Mouse (Mus musculus) midbrain, embryonic 11.5 days (tissue): ENCODE measurements around the gene Lce1c. TPM values are rescaled to one million over a fixed set of nuclear protein-coding genes. Genes with fewer than 3 reads are reported as not detected.
"Not testable (repeated sequence)": the region's sequence is repeated elsewhere in the genome, so short reads cannot be mapped to it uniquely, and the experiment has no call there.

Experiments
- ATAC-seq: fragments of 200-750 bp; cut with Nextera tagmentation; 2 replicates; pipeline ENCODE4 v1.8.0; 2017; ENCODE audit warnings: moderate TSS enrichment, moderate library complexity; ENCODE audit not compliant: low FRiP score
- DNase-seq: peaks from one replicate; pipeline ENCODE4 v3.0.0; 2015; ENCODE audit warnings: low spot score; ENCODE audit errors: missing footprints
- H3K27ac ChIP-seq: fragments of 300-500 bp; sonication (generic); 2 replicates; pipeline ENCODE4 v1.5.1; 2014; ENCODE audit warnings: low read depth, low read length
- H3K27me3 ChIP-seq: fragments of 300-500 bp; sonication (generic); 2 replicates; pipeline ENCODE4 v1.6.1; 2014; ENCODE audit warnings: mild to moderate bottlenecking, low read length, moderate library complexity, mixed read lengths; ENCODE audit not compliant: control insufficient read depth, insufficient read depth
- H3K36me3 ChIP-seq: fragments of 300-500 bp; sonication (generic); 2 replicates; pipeline ENCODE4 v1.6.1; 2014; ENCODE audit warnings: mild to moderate bottlenecking, low read length, moderate library complexity, mixed read lengths; ENCODE audit not compliant: control insufficient read depth, insufficient read depth
- H3K4me1 ChIP-seq: fragments of 300-500 bp; sonication (generic); 2 replicates; pipeline ENCODE4 v1.6.1; 2014; ENCODE audit warnings: low read length; ENCODE audit not compliant: control insufficient read depth, insufficient read depth
- H3K4me2 ChIP-seq: fragments of 300-500 bp; sonication (generic); 2 replicates; pipeline ENCODE4 v1.6.1; 2014; ENCODE audit warnings: mild to moderate bottlenecking, moderate library complexity
- H3K4me3 ChIP-seq: fragments of 300-500 bp; sonication (generic); 2 replicates; pipeline ENCODE4 v1.5.1; 2014; ENCODE audit warnings: low read depth, low read length
- H3K9ac ChIP-seq: fragments of 300-500 bp; sonication (generic); 2 replicates; pipeline ENCODE4 v1.6.1; 2014; ENCODE audit warnings: low read length
- H3K9me3 ChIP-seq: fragments of 300-500 bp; sonication (generic); 2 replicates; pipeline ENCODE4 v1.6.1; 2016; ENCODE audit warnings: low read length; ENCODE audit not compliant: control insufficient read depth
- WGBS: fragments of 180-500 bp; shearing (Covaris S2); extraction: QIAGEN DNeasy Blood & Tissue Kit; methylation state at CpG from one replicate; pipeline ENCODE4 v1.1.7; 2014; 5-methylcytosine and 5-hydroxymethylcytosine counted together
- polyA plus RNA-seq: library from polyadenylated mRNA; unstranded; fragments of >200 nt; fragmentation: Nextera tagmentation; extraction: Ambion mirVana; gene quantifications from 2 replicates; pipeline ENCODE4 v1.2.1, GENCODE M21; 2014

The Lce1c gene
- not detected in 2 replicates for polyA plus RNA-seq

- Histone ChIP-seq H3K27me3 (no peaks in the 10 kb centered on the region), H3K4me3 (no peak within 1 kb of the TSS), H3K4me1 (no peaks in the 10 kb centered on the region), H3K36me3 (no peaks in the 10 kb centered on the region), H3K27ac (no peak within 1 kb of the TSS), H3K4me2 (no peak within 1 kb of the TSS), H3K9me3 (no peaks in the 10 kb centered on the region), H3K9ac (no peak within 1 kb of the TSS)
- DNase-seq (no peak), ATAC-seq (no peak)
- WGBS: 86% methylated on average over 4 of the region's 4 CpGs
Measured at GRCm38 (mm10) chr3:92678947-92679346, at the start of gene Lce1c. TSS of gene Lce1c (plus strand) at chr3:92679247.

DNA sequence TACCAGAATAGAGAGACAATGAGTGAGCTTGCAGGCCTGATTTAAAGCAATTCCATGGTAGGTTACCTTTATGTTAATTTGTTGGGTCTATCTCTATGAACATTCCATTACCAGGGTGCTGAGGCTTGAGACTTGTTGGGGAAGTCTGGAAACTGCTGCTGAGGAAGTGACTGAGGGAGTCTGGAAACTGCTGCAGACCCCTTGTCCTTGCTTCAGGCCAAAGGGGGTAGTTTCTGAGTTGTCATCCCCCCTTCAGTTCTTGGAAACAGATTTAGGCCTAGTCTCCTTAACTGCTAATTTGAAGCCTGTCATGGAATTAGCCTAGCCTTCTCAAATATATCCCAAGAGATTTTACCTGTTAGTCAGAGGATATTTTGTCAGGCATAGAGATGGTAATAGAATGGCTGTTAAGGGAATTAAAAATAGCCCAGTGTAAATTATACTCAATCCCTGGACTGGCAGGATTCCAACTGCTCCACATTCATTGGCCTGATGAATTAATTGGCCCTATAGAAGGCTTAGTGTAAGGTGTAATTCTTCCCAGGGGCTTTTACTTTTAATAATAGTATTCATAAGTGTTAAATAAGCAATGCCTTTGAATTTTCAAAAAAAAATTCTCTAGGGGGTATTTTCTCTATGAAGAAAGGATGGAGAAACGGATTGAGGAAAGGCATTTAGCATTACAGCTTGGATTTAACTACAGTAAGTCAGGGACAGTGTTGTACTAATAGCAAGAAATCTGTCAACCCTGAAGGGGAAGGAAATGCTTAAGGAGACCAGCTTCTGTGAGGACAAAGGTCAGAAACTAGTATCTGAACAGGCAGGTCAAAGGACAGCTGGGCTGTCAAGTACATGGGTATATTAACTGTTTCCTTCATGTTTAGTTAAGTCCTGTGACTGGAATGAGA, 41.0 kb upstream of the Lce1c start:
- DNase-seq: no peak
- no peak overlapping the region for H3K4me3 ChIP-seq
- H3K36me3 ChIP-seq: no peaks in the 10 kb centered on the region
- H3K9ac ChIP-seq: no peak overlapping the region
- H3K4me1 ChIP-seq: no peaks in the 10 kb centered on the region
- H3K4me2 ChIP-seq: no peak overlapping the region
- H3K27ac ChIP-seq: no peak overlapping the region
- ATAC-seq: no peak
- no peaks in the 10 kb centered on the region for H3K27me3 ChIP-seq
- H3K9me3 ChIP-seq: no peaks in the 10 kb centered on the region
- WGBS: 78% methylated on average over 1 of the region's 1 CpGs

- Histone ChIP-seq H3K4me2 (no peak overlapping the region), H3K27me3 (no peaks in the 10 kb centered on the region), H3K36me3 (no peaks in the 10 kb centered on the region), H3K27ac (no peak overlapping the region), H3K4me3 (no peak overlapping the region), H3K9ac (no peak overlapping the region), H3K9me3 (no peaks in the 10 kb centered on the region), H3K4me1 (no peaks in the 10 kb centered on the region)
- DNase-seq: no peak
- 81% methylated on average over 3 of the region's 3 CpGs for WGBS
- ATAC-seq: no peak
Measured at GRCm38 (mm10) chr3:92638653-92638991, 40.4 kb upstream of the Lce1c start.

GRCm38 (mm10) chr3:92639854-92640253, 39.2 kb upstream of the Lce1c start:
- no peak overlapping the region for H3K27ac ChIP-seq
- H3K4me1 ChIP-seq: no peaks in the 10 kb centered on the region
- ATAC-seq (no peak), DNase-seq (no peak)
- 92% methylated on average over 15 of the region's 15 CpGs for WGBS
- H3K9ac ChIP-seq: no peak overlapping the region
- H3K9me3 ChIP-seq: no peaks in the 10 kb centered on the region
- H3K4me2 ChIP-seq: no peak overlapping the region
- H3K4me3 ChIP-seq: no peak overlapping the region
- H3K36me3 ChIP-seq: no peaks in the 10 kb centered on the region
- no peaks in the 10 kb centered on the region for H3K27me3 ChIP-seq

GRCm38 (mm10) chr3:92648207-92648606, 30.8 kb upstream of the Lce1c start, which contains the start of gene Lce1a1:
TSS of gene Lce1a1 (minus strand) at chr3:92648307.
- Histone ChIP-seq H3K4me1 (no peaks in the 10 kb centered on the region), H3K27me3 (no peaks in the 10 kb centered on the region), H3K9ac (no peak within 1 kb of the TSS), H3K36me3 (no peaks in the 10 kb centered on the region), H3K9me3 (no peaks in the 10 kb centered on the region), H3K4me2 (no peak within 1 kb of the TSS), H3K4me3 (no peak within 1 kb of the TSS), H3K27ac (no peak within 1 kb of the TSS)
- no peak for ATAC-seq
- DNase-seq: no peak
- WGBS: 93% methylated on average over 1 of the region's 1 CpGs

DNA sequence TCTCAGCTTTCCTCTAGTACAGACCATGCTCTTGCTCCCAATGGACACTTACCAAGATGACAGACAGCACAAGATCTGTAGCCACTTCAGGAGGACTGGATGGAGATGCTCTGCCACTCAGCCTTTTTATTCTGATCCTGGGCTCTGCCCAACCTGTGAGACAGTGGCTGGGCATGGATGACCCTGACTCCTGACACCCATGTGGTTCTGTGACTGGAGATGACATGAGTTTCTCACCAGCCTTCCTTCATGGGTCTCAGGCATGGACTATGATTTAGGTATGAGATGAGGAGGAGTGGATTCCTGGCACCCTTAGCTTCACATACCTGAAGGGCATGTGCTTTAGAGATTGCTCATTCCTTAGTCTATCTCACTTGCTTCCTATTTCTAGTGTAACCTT, 22.2 kb upstream of the Lce1c start, which contains the start of gene Lce1b:
Gene Lce1b (minus strand): TSS at position 101 of the 400 bp plus-strand sequence.
- no peak within 1 kb of the TSS for H3K9ac ChIP-seq
- H3K36me3 ChIP-seq: no peaks in the 10 kb centered on the region
- no peak for ATAC-seq
- DNase-seq: no peak
- H3K27ac ChIP-seq: no peak within 1 kb of the TSS
- H3K4me2 ChIP-seq: no peak within 1 kb of the TSS
- H3K27me3 ChIP-seq: no peaks in the 10 kb centered on the region
- H3K4me1 ChIP-seq: no peaks in the 10 kb centered on the region
- H3K4me3 ChIP-seq: no peak within 1 kb of the TSS
- H3K9me3 ChIP-seq: no peaks in the 10 kb centered on the region

GRCm38 (mm10) chr3:92670215-92670614, 8.8 kb upstream of the Lce1c start, which contains the start of gene Lce1a2:
TSS of gene Lce1a2 (minus strand) at chr3:92670315.
- Histone ChIP-seq H3K4me1 (no peaks in the 10 kb centered on the region), H3K9ac (no peak within 1 kb of the TSS), H3K27me3 (no peaks in the 10 kb centered on the region), H3K36me3 (no peaks in the 10 kb centered on the region), H3K9me3 (no peaks in the 10 kb centered on the region), H3K4me2 (no peak within 1 kb of the TSS), H3K27ac (no peak within 1 kb of the TSS), H3K4me3 (no peak within 1 kb of the TSS)
- ATAC-seq: no peak
- DNase-seq: no peak

DNA sequence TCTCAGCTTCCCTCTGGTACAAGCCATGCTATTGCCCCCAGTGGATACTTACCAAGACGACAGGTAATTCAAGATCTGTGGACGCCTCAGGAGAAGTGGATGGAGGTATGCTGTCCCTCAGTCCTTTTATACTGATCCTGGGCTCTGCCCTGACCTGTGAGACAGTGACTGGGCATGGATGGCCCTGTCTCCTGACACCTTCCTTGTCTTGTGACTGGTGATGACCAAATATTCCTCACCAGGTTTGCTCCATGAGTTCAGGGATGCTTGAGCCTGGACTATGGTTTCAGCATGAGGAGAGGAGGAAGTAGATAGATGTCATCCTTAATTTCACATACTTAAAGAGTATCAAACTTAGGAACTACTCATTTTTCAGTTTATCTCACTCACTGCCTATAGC, 8.1 kb downstream of the Lce1c start, which contains the start of gene Lce1d:
Gene Lce1d (minus strand): TSS at position 101 of the 400 bp plus-strand sequence.
- H3K9me3 ChIP-seq: no peaks in the 10 kb centered on the region
- H3K4me3 ChIP-seq: no peak within 1 kb of the TSS
- no peak within 1 kb of the TSS for H3K9ac ChIP-seq
- no peak within 1 kb of the TSS for H3K27ac ChIP-seq
- WGBS: 79% methylated on average over 2 of the region's 2 CpGs
- no peaks in the 10 kb centered on the region for H3K4me1 ChIP-seq
- H3K4me2 ChIP-seq: no peak within 1 kb of the TSS
- H3K36me3 ChIP-seq: no peaks in the 10 kb centered on the region
- H3K27me3 ChIP-seq: no peaks in the 10 kb centered on the region
- ATAC-seq: no peak
- no peak for DNase-seq

DNA sequence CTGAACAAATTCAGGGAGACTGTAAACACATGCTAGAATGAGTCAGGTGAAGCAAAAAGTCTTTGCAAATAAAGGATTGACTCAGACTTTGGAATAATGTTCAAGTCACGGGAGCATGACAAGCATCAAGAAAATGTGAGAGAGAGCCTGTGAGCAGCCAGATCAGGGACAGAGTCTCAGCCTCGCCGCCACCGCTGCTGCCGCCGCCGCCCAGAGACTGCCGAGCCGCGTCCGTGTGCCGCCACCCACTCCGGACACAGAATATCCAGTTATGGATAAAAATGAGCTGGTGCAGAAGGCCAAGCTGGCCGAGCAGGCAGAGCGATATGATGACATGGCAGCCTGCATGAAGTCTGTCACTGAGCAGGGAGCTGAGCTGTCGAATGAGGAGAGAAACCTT, 10.1 kb downstream of the Lce1c start:
- not testable (repeated sequence) for ATAC-seq, H3K4me1 ChIP-seq, H3K9ac ChIP-seq, H3K9me3 ChIP-seq, DNase-seq, H3K27me3 ChIP-seq, H3K36me3 ChIP-seq, H3K4me3 ChIP-seq, H3K27ac ChIP-seq, H3K4me2 ChIP-seq
- WGBS: 83% methylated on average over 16 of the region's 16 CpGs
